Mouse (Mus musculus): ENCODE measurements at regions not wholly inside any gene's neighbourhood (a gene's known extent, or its start where the extent isn't known, plus 50 kb on each side); places are given as distances from the start of the nearest gene placed in this dataset.

DNA sequence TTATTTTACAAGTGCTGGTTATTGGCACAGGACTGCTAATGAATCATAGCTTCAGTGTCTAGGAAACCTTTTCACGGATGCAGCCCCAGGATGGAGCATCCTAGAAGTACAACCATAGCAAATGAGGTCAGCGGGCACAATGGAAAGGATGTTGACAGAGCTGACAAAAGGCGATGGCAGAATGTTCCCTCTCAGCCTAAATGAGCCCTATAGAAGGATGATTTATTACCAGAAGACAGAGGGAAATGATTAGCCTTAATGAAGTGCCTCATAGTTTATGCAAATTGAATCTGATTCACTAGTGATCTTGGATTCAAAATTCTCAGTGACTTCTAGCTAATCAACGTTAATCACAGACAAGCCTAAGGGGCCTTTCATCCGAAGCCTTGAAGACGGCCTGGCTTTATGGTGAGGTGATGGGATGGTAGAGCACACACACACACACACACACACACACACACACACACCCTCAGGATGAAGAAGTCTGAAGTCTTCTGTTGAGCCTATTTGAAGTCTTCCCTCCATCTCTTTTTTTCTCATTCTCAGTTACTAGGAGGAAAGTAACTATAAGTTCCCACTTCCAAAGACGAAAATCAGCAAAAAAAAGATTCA lies 267.4 kb upstream of the Clec14a start:
- TF ChIP-seq EP300 (optimal IDR thresholded peaks at IDR 0.05) (no peak), CTCF (IDR thresholded peaks at IDR 0.05; ENCODE audit: low read depth) (no peak)
